Mouse (Mus musculus) forebrain, embryonic 15.5 days (tissue): ENCODE measurements around the gene Tigit. TPM values are rescaled to one million over a fixed set of nuclear protein-coding genes. Genes with fewer than 3 reads are reported as not detected.

Source experiments
- ATAC-seq: fragments of 200-750 bp; cut with Nextera tagmentation; replicated peaks from 2 replicates; pipeline ENCODE4 v1.8.0; 2017; ENCODE audit warnings: mild to moderate bottlenecking, moderate TSS enrichment, moderate library complexity
- H3K27ac ChIP-seq: fragments of 300-500 bp; sonication (generic); replicated peaks from 2 replicates; pipeline ENCODE4 v1.5.1; 2015; ENCODE audit warnings: mild to moderate bottlenecking, inconsistent platforms
- H3K27me3 ChIP-seq: fragments of 300-500 bp; sonication (generic); 2 replicates; pipeline ENCODE4 v1.6.1; 2015; ENCODE audit warnings: inconsistent platforms
- H3K36me3 ChIP-seq: fragments of 300-500 bp; sonication (generic); 2 replicates; pipeline ENCODE4 v1.6.1; 2015; ENCODE audit warnings: mild to moderate bottlenecking, inconsistent platforms
- H3K4me1 ChIP-seq: fragments of 300-500 bp; sonication (generic); 2 replicates; pipeline ENCODE4 v1.6.1; 2015; ENCODE audit warnings: inconsistent platforms
- H3K4me2 ChIP-seq: fragments of 300-500 bp; sonication (generic); replicated peaks from 2 replicates; pipeline ENCODE4 v1.6.1; 2015; ENCODE audit warnings: mild to moderate bottlenecking, inconsistent platforms
- H3K4me3 ChIP-seq: fragments of 300-500 bp; sonication (generic); 2 replicates; pipeline ENCODE4 v1.5.1; 2015; ENCODE audit warnings: mild to moderate bottlenecking, inconsistent platforms
- H3K9ac ChIP-seq: fragments of 300-500 bp; sonication (generic); replicated peaks from 2 replicates; pipeline ENCODE4 v1.6.1; 2015; ENCODE audit warnings: mild to moderate bottlenecking, inconsistent platforms
- H3K9me3 ChIP-seq: fragments of 300-500 bp; sonication (generic); 2 replicates; pipeline ENCODE4 v1.6.1; 2016; ENCODE audit warnings: inconsistent platforms
- WGBS: fragments of 180-500 bp; shearing (Covaris S2); methylation state at CpG from one replicate; pipeline ENCODE4 v1.1.7; 2015; ENCODE audit warnings: mixed read lengths; 5-methylcytosine and 5-hydroxymethylcytosine counted together
- microRNA counts: library from miRNA; unstranded; fragments of <30 nt; microRNA quantifications from one replicate; lab custom pipeline; 2016
- microRNA-seq: library from miRNA; unstranded; fragments of <30 nt; microRNA quantifications from one replicate; pipeline ENCODE4, GENCODE M21; 2016
- polyA plus RNA-seq: library from polyadenylated mRNA; unstranded; fragments of >200 nt; fragmentation: Nextera tagmentation; extraction: Ambion mirVana; gene quantifications from 2 replicates; pipeline ENCODE4 v1.2.1, GENCODE M21; 2015

Gene Tigit
- polyA plus RNA-seq, 1 experiment from 2014 or later = not detected

GRCm38 (mm10) chr16:43608066-43608465 is 55.9 kb downstream of the Tigit start:
- Histone ChIP-seq H3K9me3 (peaks cover 5% of the 10 kb centered on the region; the same call in 1 of the 2 replicates), H3K36me3 (peaks cover 45% of the 10 kb centered on the region), H3K27me3 (no peaks in the 10 kb centered on the region), H3K4me1 (peaks cover 17% of the 10 kb centered on the region), H3K4me2 (no peak overlapping the region), H3K4me3 (no peak overlapping the region), H3K9ac (no peak overlapping the region), H3K27ac (no peak overlapping the region)
- ATAC-seq = no peak

- Histone ChIP-seq H3K4me3 (no peak overlapping the region), H3K27ac (no peak overlapping the region), H3K9me3 (peaks cover 5% of the 10 kb centered on the region; the same call in 1 of the 2 replicates), H3K4me1 (peaks cover 17% of the 10 kb centered on the region), H3K36me3 (peaks cover 39% of the 10 kb centered on the region), H3K9ac (no peak overlapping the region), H3K4me2 (no peak overlapping the region), H3K27me3 (no peaks in the 10 kb centered on the region)
- no peak for ATAC-seq
These were observed 56.9 kb downstream of the Tigit start for GRCm38 (mm10) chr16:43607086-43607485.

DNA sequence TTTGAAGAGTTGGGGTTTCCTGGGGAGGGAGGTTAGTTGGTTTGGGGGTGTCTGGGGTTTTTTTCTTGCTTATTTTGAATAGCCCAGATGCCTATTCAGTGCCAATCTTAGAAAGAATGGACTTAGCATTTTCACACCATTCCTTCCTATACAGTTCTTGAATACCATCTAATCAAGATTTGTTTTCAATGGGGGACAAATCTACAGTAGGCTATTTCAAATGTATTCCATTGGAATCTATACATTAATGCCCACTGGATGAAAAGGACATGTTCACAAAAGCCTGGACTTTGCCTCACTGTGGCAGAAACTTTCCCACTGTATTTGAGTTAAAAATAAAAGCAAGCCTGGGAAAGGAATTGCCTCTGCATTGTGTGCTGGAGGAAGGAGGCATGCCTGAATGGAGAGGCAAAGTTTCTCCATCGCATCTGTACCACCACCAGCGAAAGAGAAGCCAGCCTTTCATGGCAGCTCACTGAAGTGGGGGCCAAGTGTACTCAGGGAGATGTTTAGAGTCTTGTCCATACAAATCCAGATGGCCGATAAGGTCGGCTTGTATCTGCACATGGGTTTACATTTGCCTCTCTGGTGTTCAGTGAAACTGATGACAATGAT is 59.4 kb downstream of the Tigit start:
- Histone ChIP-seq H3K9me3 (peaks cover 5% of the 10 kb centered on the region; the same call in 1 of the 2 replicates), H3K27me3 (no peaks in the 10 kb centered on the region), H3K27ac (peak overlapping the region; percentile 76), H3K4me1 (peaks cover 17% of the 10 kb centered on the region), H3K4me2 (no peak overlapping the region), H3K4me3 (no peak overlapping the region), H3K9ac (no peak overlapping the region), H3K36me3 (peaks cover 22% of the 10 kb centered on the region)
- ATAC-seq = peak; percentile 58
- WGBS = 6% methylated on average over 4 of the region's 4 CpGs

GRCm38 (mm10) chr16:43603591-43604141 is 60.3 kb downstream of the Tigit start:
- 1% methylated on average over 9 of the region's 9 CpGs for WGBS
- ATAC-seq = peak; percentile 87

GRCm38 (mm10) chr16:43602573-43602972 is 61.4 kb downstream of the Tigit start:
- peaks cover 17% of the 10 kb centered on the region for H3K4me1 ChIP-seq
- 81% methylated on average over 4 of the region's 4 CpGs for WGBS
- H3K9me3 ChIP-seq = peaks cover 2% of the 10 kb centered on the region; the same call in 1 of the 2 replicates
- no peak overlapping the region for H3K4me2 ChIP-seq
- no peak overlapping the region for H3K4me3 ChIP-seq
- H3K36me3 ChIP-seq = peaks cover 12% of the 10 kb centered on the region
- no peak for ATAC-seq
- no peaks in the 10 kb centered on the region for H3K27me3 ChIP-seq
- H3K27ac ChIP-seq = peak overlapping the region; percentile 50
- H3K9ac ChIP-seq = no peak overlapping the region

More at GRCm38 (mm10) chr16:43603591-43604141, 60.3 kb downstream of the Tigit start:
- Histone ChIP-seq H3K9me3 (peaks cover 5% of the 10 kb centered on the region; the same call in 1 of the 2 replicates), H3K27me3 (no peaks in the 10 kb centered on the region), H3K27ac (peak overlapping the region; percentile 76), H3K4me2 (no peak overlapping the region), H3K4me1 (peaks cover 17% of the 10 kb centered on the region), H3K9ac (no peak overlapping the region), H3K4me3 (no peak overlapping the region), H3K36me3 (peaks cover 18% of the 10 kb centered on the region)

- Histone ChIP-seq H3K9ac (no peak overlapping the region), H3K4me1 (peaks cover 13% of the 10 kb centered on the region), H3K4me3 (no peak overlapping the region), H3K36me3 (peaks cover 8% of the 10 kb centered on the region; the same call in 1 of the 2 replicates), H3K9me3 (no peaks in the 10 kb centered on the region), H3K27me3 (no peaks in the 10 kb centered on the region), H3K4me2 (no peak overlapping the region), H3K27ac (no peak overlapping the region)
- ATAC-seq = no peak
- WGBS = 81% methylated on average over 2 of the region's 2 CpGs
These were observed 64.2 kb downstream of the Tigit start for GRCm38 (mm10) chr16:43599707-43600106.

MicroRNAs within 50 kb of the gene (microRNA counts, 519-probe panel; counts per million panel counts)
- microRNA mmu-miR-568 (lab: Ali Mortazavi, UCI) = not detected

Small RNA genes within 50 kb of the gene (microRNA-seq; reads per million reads assigned to microRNA genes)
- not detected for gene Mir568

Other genes with a start within 250 kb of the Tigit start
- 0.20 TPM in 1 of 2 replicates, not detected in the other for gene Drd3, start 89.9 kb upstream of the Tigit start, polyA plus RNA-seq
- 9.4 and 12.2 TPM in 2 replicates for gene Ccdc191, start 225.7 kb upstream of the Tigit start, polyA plus RNA-seq